Mouse (Mus musculus): ENCODE measurements at regions not wholly inside any gene's neighbourhood (a gene's known extent, or its start where the extent isn't known, plus 50 kb on each side); places are given as distances from the start of the nearest gene placed in this dataset.

GRCm38 (mm10) chr7:83087408-83087807, 220.3 kb downstream of the Mex3b start:
- TF ChIP-seq USF2 (IDR thresholded peaks at IDR 0.05; ENCODE audit: borderline replicate concordance in 1 of 2, insufficient read depth in 1 of 2, low read depth in 1 of 2, low read length in 2 of 2) (no peak), CTCF (IDR thresholded peaks at IDR 0.05 in 2 of 3, conservative IDR thresholded peaks at IDR 0.05 in 1 of 3; ENCODE audit: control insufficient read depth in 1 of 3, insufficient read depth in 1 of 3, low read depth in 2 of 3, low read length in 3 of 3, poor library complexity in 1 of 3, severe bottlenecking in 1 of 3) (peak in 1 of 3 experiments; percentile 51; a peak in 2 of 6 replicates), MXI1 (IDR thresholded peaks at IDR 0.05; ENCODE audit: low read depth, low read length) (no peak), NRF1 (IDR thresholded peaks at IDR 0.05; ENCODE audit: insufficient read depth, low read depth, low read length, poor library complexity, severe bottlenecking) (no peak), ZNF384 (IDR thresholded peaks at IDR 0.05; ENCODE audit: low read depth, low read length) (no peak), SMC3 (IDR thresholded peaks at IDR 0.05; ENCODE audit: low read depth, low read length) (peak; percentile 55), SIN3A (IDR thresholded peaks at IDR 0.05; ENCODE audit: low read length) (no peak)
